Mouse (Mus musculus): Measurements from ENCODE around the gene Thsd4.

- TF ChIP-seq CTCF (IDR thresholded peaks at IDR 0.05) (no peak), EP300 (IDR thresholded peaks at IDR 0.05) (no peak)
Observed at GRCm38 (mm10) chr9:60160194-60160593, 361.7 kb downstream of the Thsd4 start.
